Mouse (Mus musculus) C2C12 (cell line): ENCODE data around the gene Pglyrp1.

Experiments used
- CEBPB ChIP-seq: IDR thresholded peaks from one replicate; pipeline ENCODE4 v1.6.1; 2011; ENCODE audit warnings: low read depth, mild to moderate bottlenecking, control low read depth, moderate library complexity
- CTCF ChIP-seq: IDR thresholded peaks from one replicate; pipeline ENCODE4 v1.5.1; 2011; ENCODE audit not compliant: control insufficient read depth, insufficient read depth, insufficient read length
- FOSL1 ChIP-seq: IDR thresholded peaks from one replicate; pipeline ENCODE4 v1.8.0; 2011; ENCODE audit warnings: mild to moderate bottlenecking, low read length; ENCODE audit not compliant: poor library complexity, insufficient read depth, severe bottlenecking
- MYOD1 ChIP-seq: IDR thresholded peaks from one replicate; pipeline ENCODE4 v1.6.1; 2011; ENCODE audit warnings: low read depth; ENCODE audit not compliant: control insufficient read depth, insufficient read length
- MYOG ChIP-seq: IDR thresholded peaks from one replicate; pipeline ENCODE4 v1.6.1; 2011; ENCODE audit not compliant: control insufficient read depth, insufficient read length; ENCODE audit errors: extremely low read depth
- USF1 ChIP-seq: IDR thresholded peaks from one replicate; pipeline ENCODE4 v1.6.1; 2011; ENCODE audit warnings: low read depth, mild to moderate bottlenecking, control low read depth, moderate library complexity

- TF ChIP-seq CTCF (no peak), MYOG (no peak), MYOD1 (no peak), FOSL1 (no peak), CEBPB (no peak), USF1 (no peak)
Observed at GRCm38 (mm10) chr7:18927759-18928158, 56.6 kb downstream of the Pglyrp1 start.
